Mouse (Mus musculus): Measurements from ENCODE around the gene Shisa9. TPM values are rescaled to one million over a fixed set of nuclear protein-coding genes. Genes with fewer than 3 reads are reported as not detected.

The Shisa9 gene
- 3.0 TPM for polyA plus RNA-seq (2014; fragmentation: Illumina TruSeq; extraction: RNeasy Lipid Tissue Mini Kit (QIAGEN cat#74804))

DNA sequence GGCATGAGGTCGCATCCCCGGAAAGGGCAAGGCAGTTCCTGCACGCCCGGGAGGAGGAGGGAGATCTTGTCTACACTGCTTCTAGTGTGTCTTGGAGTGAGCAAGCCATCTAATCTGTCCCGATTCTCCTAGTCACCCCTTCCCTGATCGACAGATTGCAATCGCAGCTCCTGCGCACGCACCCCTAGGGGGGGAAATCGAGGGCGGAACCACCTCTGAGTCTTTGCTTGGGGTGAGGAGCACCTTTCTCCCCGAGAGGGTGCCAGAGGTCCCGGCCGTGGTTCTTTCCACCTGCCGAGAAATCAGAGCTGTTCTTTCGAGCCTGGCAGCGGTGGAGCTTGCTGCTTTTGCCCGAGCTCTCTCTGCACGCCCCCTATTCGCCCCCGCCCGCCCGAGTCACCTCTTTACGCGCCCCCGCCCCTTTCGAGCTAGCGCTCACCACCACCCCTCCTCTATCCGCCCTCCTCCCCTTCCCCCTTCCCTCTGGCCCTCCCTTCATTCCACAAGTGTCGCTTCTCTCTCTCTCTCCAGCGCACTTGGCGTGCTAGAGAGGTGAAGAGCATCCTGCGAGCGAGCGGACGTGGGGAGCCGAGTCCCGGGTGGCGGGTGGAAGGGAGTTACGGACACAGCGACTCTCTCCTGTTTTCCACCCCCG is at the start of gene Shisa9:
Shisa9 (plus strand) TSS at position 498 of the 655 bp plus-strand sequence.

Other genes with a start within 250 kb of the Shisa9 start
- gene Cpped1, start 74.7 kb upstream of the Shisa9 start, polyA plus RNA-seq (2014; fragmentation: Illumina TruSeq; extraction: RNeasy Lipid Tissue Mini Kit (QIAGEN cat#74804)), result 48.7 TPM

Data from ovary, adult 10 weeks (tissue).